16 mouse cellular contexts compared by ENCODE assay signal in genomic region chr13:19613426-19613825, GRCm38 (mm10). TPM values are rescaled to one million over a fixed set of nuclear protein-coding genes. Genes with fewer than 3 reads are reported as not detected.
"Had no signal": no experiment of that assay in that cellular context is flagged by ENCODE, and none has a peak within 500 bp of the region (broad histone marks: within the 10 kb centered on the region; RNA-seq: fewer than 3 reads in every experiment).

No protein-coding gene starts in this region.

- H3K27me3 ChIP-seq: neural tube, embryonic 15.5 days; stomach, embryonic 15.5 days had no signal

- H3K27ac ChIP-seq: neural tube, embryonic 15.5 days; stomach, embryonic 15.5 days; stomach, postnatal 0 days had no signal

- H3K9me3 ChIP-seq: neural tube, embryonic 15.5 days; stomach, embryonic 15.5 days had no signal

- H3K4me2 ChIP-seq: neural tube, embryonic 15.5 days; stomach, embryonic 15.5 days had no signal

- DNase-seq: retina, postnatal 1 day; right cerebral cortex, adult 18-20 months; right cerebral cortex, postnatal 14 days; right cerebral cortex, postnatal 25 days; right cerebral cortex, postnatal 4 days; spleen, adult 18-20 months; thymus, adult 18-20 months; thymus, adult 2 months; thymus, postnatal 14 days; thymus, postnatal 25 days; thymus, postnatal 36 days; thymus, postnatal 4 days had no signal

- H3K4me3 ChIP-seq: neural tube, embryonic 15.5 days; stomach, embryonic 15.5 days had no signal

- H3K36me3 ChIP-seq: neural tube, embryonic 15.5 days; stomach, embryonic 15.5 days had no signal

- H3K9ac ChIP-seq: neural tube, embryonic 15.5 days; stomach, embryonic 15.5 days had no signal

- H3K4me1 ChIP-seq: stomach, embryonic 15.5 days had no signal

RNA-seq across cellular contexts. Expression of gene Sfrp4, which starts 9.5 kb away (rescaled TPM):
- polyA plus RNA-seq: testis, adult 2 months had no signal
